Comparison of ENCODE assay signal across 8 mouse cellular contexts in genomic region chr5:29893829-29894228, GRCm38 (mm10).
A peak's percentile ranks its signal among the peaks of the same experiment; 100 is the strongest.
DNase-seq lines count a peak whose midpoint lies in the region.

No protein-coding gene starts in this region.

- DNase-seq in adrenal gland, postnatal 14 days = peak; percentile 16
- DNase-seq in adrenal gland, postnatal 4 days (ENCODE audit: low spot score in 2 of 2) = no peak
- DNase-seq in urinary bladder, postnatal 25 days (ENCODE audit: low spot score) = peak; percentile 6
- no peak for DNase-seq in urinary bladder, postnatal 10 days (ENCODE audit: low spot score)
- peak; percentile 3 for DNase-seq in kidney, postnatal 14 days
- DNase-seq in left cerebral cortex, postnatal 25 days (ENCODE audit: low spot score in 2 of 2) = no peak
- DNase-seq in gastrocnemius, postnatal 36 days = no peak
- DNase-seq in gastrocnemius, postnatal 14 days = no peak

- intact Hi-C loops in left cerebral cortex, postnatal 25 days (cut with DNase I) = no loop called here
- intact Hi-C loops in gastrocnemius, postnatal 36 days (cut with DNase I) = no loop called here
- intact Hi-C loops in gastrocnemius, postnatal 14 days (cut with DNase I; ENCODE audit: low total_unique reads) = no loop called here

Comparison
In these comparisons a context has a peak if more than half of its experiments do, and no peak if none do; other contexts are left out.
1. DNase-seq: peak in adrenal gland, postnatal 14 days (single experiment), urinary bladder, postnatal 25 days (single experiment) and kidney, postnatal 14 days (single experiment); none in adrenal gland, postnatal 4 days (0 of 2), urinary bladder, postnatal 10 days (single experiment), left cerebral cortex, postnatal 25 days (0 of 2), gastrocnemius, postnatal 36 days (0 of 2) and gastrocnemius, postnatal 14 days (single experiment).